Mouse (Mus musculus) v-Abl transformed pro-B cells (cell line): ENCODE measurements around the gene Enthd1.
"Not testable (repeated sequence)": the region's sequence is repeated elsewhere in the genome, so short reads cannot be mapped to it uniquely, and the experiment has no call there.

Experiments
- in situ Hi-C, 2 experiments: fragments of 400-800 bp; cut with MboI; formaldehyde crosslinking; loops; one replicate each; pipeline ENCODE4 v1.15.1; 2025; ENCODE audit not compliant: unreplicated experiment in 2 of 2

Gene Enthd1

GRCm38 (mm10) chr15:80565106-80565665 is at the start of gene Enthd1:
Gene Enthd1, minus strand, starts transcription at chr15:80565156.
- in situ Hi-C loops, result no loop called here

DNA sequence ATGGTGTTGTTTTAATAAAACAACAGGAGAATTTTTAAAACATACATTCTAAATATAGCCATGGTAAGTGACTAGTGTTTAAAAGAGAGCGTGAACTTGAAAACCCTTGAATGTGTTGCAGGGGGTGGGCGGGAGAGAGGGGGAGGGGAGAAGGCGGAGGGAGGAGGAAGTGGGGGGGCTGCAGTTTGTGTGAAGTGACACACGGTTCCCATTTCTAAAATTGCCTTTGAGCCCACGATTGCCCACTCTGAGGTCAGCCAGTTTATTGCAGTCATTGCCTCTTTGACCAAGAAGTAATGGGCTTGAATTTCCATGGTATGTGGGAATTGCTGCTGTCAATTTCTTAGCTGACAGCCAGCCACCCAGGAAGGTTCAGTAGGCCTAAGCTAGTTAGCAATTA is 48.9 kb upstream of the Enthd1 start:
- in situ Hi-C loops, result loop anchor here in 1 of 2 experiments (5.0 to 10.0 kb wide), 2 partner anchors 42 to 269 kb away; partner anchors contain the start of gene Grap2

GRCm38 (mm10) chr15:80611478-80611877 is 46.5 kb upstream of the Enthd1 start:
- in situ Hi-C loops, result loop anchor here in 1 of 2 experiments (5.0 to 10.0 kb wide), 2 partner anchors 39 to 267 kb away; partner anchors contain the start of gene Grap2

DNA sequence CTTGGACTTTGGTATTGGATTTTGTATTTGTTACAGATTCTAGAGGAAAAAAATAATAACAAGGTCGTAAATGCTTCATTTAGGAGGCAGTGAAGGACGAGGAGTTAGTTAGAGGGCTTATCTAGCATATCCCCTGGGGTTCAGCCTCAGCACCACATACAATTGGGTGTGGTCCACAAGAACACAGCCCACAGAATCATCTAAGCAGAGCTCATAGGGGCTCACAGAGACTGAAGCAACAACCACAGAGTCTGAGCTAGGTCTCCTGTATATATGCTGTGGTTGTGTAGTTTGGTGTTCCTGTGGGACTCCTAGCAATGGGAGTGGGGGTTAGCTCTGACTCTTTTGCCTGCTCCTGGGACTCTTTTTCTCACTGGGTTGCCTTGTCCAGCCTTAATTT is 45.4 kb upstream of the Enthd1 start:
- in situ Hi-C loops, result loop anchor here in 1 of 2 experiments (5.0 to 10.0 kb wide), 2 partner anchors 38 to 266 kb away; partner anchors contain the start of gene Grap2

- in situ Hi-C loops, result no loop called here
Measured at GRCm38 (mm10) chr15:80607970-80608369, 43.0 kb upstream of the Enthd1 start.

DNA sequence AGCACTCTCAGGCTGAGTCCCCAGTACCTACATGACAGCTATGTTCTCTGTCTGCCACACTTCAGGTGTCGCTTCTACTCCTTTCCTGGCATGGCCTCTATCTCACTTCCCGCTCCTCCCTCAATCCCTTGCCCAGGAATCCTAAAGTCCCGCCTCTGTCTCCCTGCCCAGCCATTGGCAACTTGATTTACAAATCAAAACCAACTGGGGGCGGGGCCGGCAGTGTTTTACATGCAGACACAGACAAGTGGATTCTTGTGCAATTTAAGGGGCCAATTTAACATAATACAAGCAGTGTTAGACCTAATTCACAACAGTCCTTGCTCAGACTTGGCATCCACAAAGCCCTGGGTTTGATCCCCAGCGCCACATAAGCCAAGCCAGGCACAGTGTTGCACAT is 39.1 kb upstream of the Enthd1 start:
- in situ Hi-C loops, result no loop called here

- in situ Hi-C loops, result no loop called here
Measured at GRCm38 (mm10) chr15:80602487-80602886, 37.5 kb upstream of the Enthd1 start.

GRCm38 (mm10) chr15:80601456-80601855 is 36.5 kb upstream of the Enthd1 start:
- in situ Hi-C loops, result no loop called here

- in situ Hi-C loops, result no loop called here
Measured at GRCm38 (mm10) chr15:80599843-80600242, 34.9 kb upstream of the Enthd1 start.

GRCm38 (mm10) chr15:80599213-80599750 is 34.3 kb upstream of the Enthd1 start:
- in situ Hi-C loops, result no loop called here

DNA sequence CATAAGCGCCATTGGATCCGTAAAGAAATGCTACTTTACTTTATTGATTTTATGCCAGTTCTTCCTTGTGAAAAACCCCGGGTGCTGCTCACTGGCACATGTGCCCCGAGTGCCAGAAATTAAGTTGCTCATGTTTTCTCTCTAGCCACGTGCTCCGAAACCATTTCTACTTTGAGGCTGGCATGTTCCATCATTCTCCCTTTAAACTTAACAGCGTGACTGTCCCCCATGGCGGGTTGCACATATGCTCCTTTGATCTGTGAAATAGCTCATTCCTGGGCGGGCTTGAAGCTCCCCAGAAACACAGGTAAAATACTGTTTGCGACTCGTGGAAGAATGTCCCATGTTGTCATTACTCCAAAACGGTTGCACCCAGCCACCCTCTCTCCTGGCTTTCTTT is 33.8 kb upstream of the Enthd1 start:
- in situ Hi-C loops, result no loop called here

GRCm38 (mm10) chr15:80593877-80594276 is 28.9 kb upstream of the Enthd1 start:
- in situ Hi-C loops, result no loop called here

DNA sequence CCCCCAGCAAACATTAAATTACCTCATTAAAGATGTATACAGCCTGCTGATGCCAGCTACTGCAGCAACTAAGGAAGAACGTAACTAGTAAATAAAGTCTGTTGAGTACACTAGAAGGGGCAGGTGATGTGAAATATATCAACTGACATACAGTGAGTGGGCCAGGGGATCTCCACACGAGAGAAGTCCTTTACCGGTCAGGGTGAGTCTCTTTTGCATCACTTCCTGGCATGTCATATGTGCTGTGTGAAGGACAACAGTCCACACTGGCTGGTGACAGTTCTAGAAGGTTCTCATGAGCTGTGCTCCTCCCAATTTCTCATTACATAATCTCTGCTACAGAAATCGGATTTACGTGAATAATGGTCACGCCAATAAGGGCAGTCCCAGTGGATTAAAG is 27.8 kb upstream of the Enthd1 start:
- in situ Hi-C loops, result no loop called here

GRCm38 (mm10) chr15:80590641-80591040 is 25.7 kb upstream of the Enthd1 start:
- in situ Hi-C loops, result no loop called here

DNA sequence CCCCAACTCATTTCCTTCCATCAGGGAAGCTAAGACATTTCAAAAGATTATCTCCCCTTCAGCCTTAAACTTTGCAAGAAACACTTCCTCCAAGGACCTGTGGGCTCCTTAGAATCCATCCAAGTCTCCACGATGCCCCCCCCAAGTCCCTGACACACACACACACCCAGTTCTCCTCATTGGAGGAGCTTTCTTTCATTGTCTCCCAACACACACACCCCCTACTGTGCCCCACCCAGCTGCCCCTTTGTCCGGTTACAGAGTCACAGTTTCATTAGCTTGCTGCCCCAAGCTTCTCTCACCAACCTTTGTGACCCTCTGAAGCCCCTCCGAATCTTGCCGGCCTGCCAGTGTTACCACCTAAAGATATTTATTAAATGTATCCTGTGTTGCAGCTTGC is 21.3 kb upstream of the Enthd1 start:
- in situ Hi-C loops, result no loop called here

DNA sequence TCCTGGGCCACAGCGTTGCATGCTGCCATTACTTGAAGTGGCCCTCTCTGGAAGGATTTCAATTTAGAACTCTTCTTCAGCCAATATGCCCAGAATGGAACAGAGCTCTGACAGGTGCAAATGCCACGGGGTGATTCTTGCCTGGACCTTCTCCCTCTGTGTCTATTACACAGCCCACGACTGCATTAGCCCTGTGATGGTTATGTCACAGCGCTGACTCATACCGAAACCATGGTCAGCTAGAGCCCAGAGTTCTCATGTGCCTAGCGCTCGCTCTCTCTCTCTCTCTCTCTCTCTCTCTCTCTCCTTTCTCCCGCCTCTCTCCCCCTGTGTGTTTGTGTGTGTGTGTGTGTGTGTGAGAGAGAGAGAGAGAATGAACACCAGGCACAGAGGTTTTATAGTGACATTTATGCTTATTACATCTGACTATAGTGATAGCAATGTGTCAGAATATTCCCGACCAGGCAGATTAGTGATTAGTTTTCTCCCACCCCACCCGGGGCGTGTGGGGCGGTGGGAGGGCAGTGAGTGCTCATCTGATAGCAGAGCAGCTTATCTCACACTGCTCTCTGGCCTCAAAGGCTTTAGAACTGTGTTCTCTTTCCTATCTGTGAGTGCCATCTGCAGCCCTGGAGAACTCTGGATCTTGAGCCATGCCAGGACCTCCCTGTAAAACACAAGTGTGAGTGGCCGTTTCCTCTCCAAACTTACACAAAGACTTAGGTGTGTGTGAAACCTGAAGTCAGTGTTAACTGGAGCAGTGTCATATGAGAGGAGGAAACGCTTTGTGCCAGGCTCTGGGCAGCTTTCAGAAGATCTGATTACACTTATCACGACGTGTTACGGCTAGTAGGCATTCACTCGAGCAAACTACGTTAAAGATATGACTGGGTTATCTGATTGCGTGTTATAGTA is 17.9 kb upstream of the Enthd1 start:
- in situ Hi-C loops, result no loop called here

DNA sequence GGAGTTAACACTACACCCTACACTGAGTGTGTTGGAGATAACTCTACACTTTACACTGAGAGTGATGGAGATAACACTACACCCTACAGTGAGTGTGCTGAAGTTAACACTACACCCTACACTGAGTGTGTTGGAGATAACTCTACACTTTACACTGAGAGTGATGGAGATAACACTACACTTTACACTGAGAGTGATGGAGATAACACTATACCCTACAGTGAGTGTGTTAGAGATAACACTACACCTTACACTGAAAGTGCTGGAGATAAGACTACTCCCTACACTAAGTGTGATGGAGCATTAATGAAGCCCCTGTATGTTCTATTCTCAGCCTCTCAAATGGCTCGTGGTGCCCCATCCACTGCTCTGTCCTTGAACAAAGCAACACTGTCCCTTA is 15.6 kb upstream of the Enthd1 start:
- in situ Hi-C loops, result not testable (repeated sequence)

DNA sequence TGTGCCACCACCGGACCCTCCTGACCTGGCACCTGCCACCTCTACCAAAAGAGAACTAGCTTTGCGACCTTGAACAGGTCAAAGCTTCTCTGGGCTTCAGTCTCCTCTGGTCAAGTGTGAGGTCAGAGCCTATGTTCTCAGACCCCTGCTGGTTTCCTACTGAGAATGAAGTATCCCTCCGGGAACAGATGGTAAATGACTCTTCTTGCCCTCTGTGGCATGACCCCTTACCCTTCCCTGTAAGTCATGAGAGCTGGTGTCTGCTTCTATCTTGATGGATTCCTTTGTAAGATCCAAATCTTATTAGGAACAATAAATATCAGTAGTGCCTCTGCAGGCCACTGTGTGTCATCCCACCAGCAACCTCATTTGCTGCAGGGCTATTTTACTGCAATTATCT is 14.2 kb upstream of the Enthd1 start:
- in situ Hi-C loops, result no loop called here

- in situ Hi-C loops, result no loop called here
Measured at GRCm38 (mm10) chr15:80577166-80577960, 12.4 kb upstream of the Enthd1 start.

DNA sequence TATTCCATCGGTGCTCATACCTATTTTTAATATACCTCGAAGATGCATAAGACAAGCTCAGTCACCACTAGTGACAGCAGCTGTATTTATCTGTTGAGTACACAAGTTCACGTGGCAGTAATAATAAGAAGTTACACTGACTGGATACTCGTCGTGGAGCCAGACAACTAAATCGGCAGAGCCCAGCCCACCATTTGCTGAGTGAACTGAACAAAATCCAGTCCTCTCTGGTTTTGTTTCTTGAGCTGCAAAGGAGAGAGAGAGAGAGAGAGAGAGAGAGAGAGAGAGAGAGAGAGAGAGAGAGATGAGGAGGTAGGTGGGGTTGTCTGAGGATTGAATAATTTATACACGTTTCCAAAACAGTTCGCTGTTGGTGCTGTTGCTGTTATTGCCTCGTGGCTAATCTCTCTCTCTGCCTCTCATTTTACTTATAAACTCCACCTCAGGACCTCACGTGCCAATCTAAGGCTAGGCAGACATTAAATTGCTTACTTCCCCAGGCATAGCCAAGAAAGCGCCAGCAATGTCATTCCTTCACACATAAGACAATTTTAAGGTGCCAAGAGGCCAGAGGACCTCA is 11.5 kb upstream of the Enthd1 start:
- in situ Hi-C loops, result no loop called here
